Comparison of ENCODE assay signal across 1 mouse cellular context in genomic region chr6:70872570-70872969, GRCm38 (mm10).
TF ChIP-seq lines count a peak whose summit lies in the region.

No protein-coding gene starts in this region.

TF ChIP-seq in CH12.LX, 34 proteins besides CTCF, POLR2A, EP300 and RAD21 (continued from another document):
- TF ChIP-seq SMC3 (IDR thresholded peaks at IDR 0.05; ENCODE audit: low read depth, low read length) (no peak), MAZ (IDR thresholded peaks at IDR 0.05; ENCODE audit: low read depth, low read length) (peak; percentile 15), IRF4 (IDR thresholded peaks at IDR 0.05; ENCODE audit: low read depth, low read length) (no peak)
